Mouse (Mus musculus): ENCODE data around the gene Tsfm.

DNA sequence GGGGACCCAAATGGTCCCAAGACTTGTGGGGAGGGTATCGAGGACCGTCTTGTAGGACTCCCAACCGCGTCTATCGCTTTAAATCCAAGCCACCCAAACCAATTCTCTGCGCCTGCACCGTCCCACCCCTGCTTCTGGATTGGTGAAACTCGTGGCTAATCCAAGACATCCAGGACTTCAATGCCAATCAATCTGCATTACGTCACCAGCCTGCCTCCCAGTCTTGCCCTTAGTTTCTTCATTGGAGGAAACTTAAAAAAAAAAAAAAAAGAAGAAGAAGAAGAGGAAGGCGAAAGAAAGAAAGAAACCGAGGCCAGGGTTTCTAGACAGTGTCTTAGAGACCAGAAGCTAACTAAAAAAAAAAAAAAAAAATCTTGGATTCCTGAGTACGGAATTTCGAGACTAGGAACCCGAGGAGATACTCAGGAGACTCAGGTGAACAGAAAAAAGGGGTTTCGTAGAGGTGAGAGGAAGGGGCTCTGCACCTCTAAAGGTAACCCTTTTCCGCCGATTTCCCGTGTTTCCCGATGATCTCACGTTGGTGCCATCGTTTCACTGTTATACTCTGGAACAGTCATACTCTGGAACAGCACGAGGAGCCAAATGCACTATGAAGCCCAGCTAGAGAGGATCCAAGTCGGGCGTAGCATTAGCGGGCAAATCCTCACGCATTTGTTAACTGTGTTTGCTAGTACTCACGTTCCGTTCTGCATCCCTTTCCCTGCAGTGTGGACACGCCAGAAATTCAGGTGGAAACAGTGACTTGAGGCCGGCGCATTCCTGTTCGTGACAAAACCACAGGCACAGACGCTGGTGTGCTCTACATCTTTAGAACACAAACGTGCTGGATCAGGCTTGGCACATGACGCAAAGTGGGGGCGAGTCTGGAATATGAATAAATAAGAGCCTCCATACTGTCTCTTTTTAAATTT is 39.8 kb upstream of the Tsfm start, which contains the start of gene Tspan31:
- TF ChIP-seq CTCF (IDR thresholded peaks at IDR 0.05), result no peak
- TF ChIP-seq EP300 (IDR thresholded peaks at IDR 0.05), result peak; percentile 48; the same call in 1 of the 2 replicates
